Mouse (Mus musculus) lung, adult 2 months (tissue): ENCODE results near the gene Aspn. TPM values are rescaled to one million over a fixed set of nuclear protein-coding genes. Genes with fewer than 3 reads are reported as not detected.
"Not testable (repeated sequence)": the region's sequence is repeated elsewhere in the genome, so short reads cannot be mapped to it uniquely, and the experiment has no call there.

Experiments used
- DNase-seq: peaks from one replicate; pipeline ENCODE4 v3.0.0; 2022
- H3K4me1 ChIP-seq: fragments of 200-500 bp; 2 replicates; pipeline ENCODE4 v1.6.1; 2011; ENCODE audit warnings: low read length; ENCODE audit not compliant: control insufficient read depth, insufficient read depth
- H3K4me3 ChIP-seq: fragments of 200-500 bp; replicated peaks from 2 replicates; pipeline ENCODE3; 2011; ENCODE audit warnings: low read depth, mild to moderate bottlenecking, control low read depth, low read length; ENCODE audit errors: extremely low read depth
- CTCF ChIP-seq: fragments of 200-500 bp; IDR thresholded peaks from 2 replicates; pipeline ENCODE4 v1.5.1; 2011; ENCODE audit warnings: mild to moderate bottlenecking, low read length, control low read depth; ENCODE audit not compliant: insufficient read depth
- POLR2A ChIP-seq: fragments of 200-500 bp; IDR thresholded peaks from 2 replicates; pipeline ENCODE4 v1.6.1; 2011; ENCODE audit warnings: low read depth, mild to moderate bottlenecking, control low read depth, low read length, borderline replicate concordance; ENCODE audit errors: extremely low read depth
- WGBS: fragments of 180-500 bp; shearing (Covaris S2); methylation state at CpG from one replicate; pipeline ENCODE4 v1.1.7; 2018; 5-methylcytosine and 5-hydroxymethylcytosine counted together
- polyA plus RNA-seq: library from polyadenylated mRNA; depleted of rRNA; stranded (reverse); fragments of >200 nt; gene quantifications from 2 replicates; pipeline ENCODE4 v1.2.3, GENCODE M21; 2012; rRNA removed

The Aspn gene
- polyA plus RNA-seq, 1 experiment: 4.0 TPM

DNA sequence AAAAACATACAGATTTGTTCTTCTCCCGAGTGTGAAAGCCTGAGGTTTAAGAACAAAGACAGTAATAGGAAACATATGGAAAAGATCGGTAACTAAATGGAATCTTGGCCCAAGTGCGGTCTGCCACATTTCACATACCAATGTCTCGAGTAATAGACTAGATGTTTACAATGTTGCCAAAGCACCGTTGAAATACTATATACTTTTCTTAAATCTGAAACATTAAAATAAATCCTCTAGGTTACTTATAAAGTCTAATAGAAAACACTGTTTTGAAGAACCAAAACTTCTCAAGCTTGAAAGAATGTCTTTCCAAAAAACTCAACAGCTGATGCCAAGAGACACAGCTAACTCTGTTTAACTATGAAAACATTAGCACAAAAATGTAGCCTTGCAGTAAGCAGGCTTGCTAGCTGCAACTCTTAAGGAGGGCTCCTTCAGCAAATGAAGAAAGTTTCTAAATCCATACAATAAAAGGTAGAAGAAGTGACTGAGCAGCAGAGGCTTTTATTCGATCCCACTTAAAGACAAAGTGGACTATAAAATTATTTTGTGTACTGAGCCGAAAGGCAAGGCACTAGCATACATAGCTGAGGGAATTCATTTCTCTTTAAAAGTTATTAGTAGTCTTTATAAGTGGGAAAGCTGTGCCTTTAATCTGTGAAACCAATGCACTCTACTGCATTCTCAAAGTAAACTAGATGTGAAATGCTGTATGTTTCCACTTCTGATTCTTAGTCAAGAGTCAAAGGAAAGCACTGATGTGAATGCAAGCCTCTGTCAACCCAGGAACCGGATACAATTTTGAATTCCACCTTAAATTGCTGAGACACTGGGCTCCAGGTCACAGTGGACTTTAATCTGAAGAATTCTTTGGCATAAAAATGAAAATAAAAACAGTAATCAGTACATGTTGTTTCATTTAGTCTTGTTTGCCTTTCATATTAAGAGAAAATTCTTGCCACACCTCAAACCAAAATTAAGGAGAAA is 37.6 kb downstream of the Aspn start, which contains the start of gene Omd:
Gene Omd, plus strand, starts transcription at position 922 of the 990 bp plus-strand sequence.
- WGBS: 44% methylated on average over 8 of the region's 8 CpGs

DNA sequence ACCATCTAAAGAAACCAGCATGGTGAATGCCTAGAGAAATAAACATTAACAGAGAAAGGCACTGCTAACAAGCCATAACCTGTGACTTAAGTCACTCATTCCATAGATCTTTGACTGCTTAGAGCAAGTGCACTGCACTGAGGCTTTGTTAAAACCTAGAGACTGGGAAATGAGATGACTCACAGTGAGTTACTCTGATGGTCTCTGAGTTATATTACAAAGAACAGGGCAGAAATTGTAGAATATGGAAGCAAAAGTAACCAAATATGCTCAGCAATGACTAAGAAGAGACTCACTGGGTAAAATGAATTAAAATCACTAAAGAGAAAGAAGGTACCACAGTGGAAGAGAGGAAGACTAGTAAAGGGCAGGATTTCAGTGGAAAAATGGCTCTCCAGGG is 39.6 kb downstream of the Aspn start:
- no peak for TF ChIP-seq POLR2A
- no peak for TF ChIP-seq CTCF

More for the DNA sequence above, 37.6 kb downstream of the Aspn start, which contains the start of gene Omd:
- Histone ChIP-seq H3K4me3 (no peak within 1 kb of the TSS), H3K4me1 (no peaks in the 10 kb centered on the region)
- TF ChIP-seq POLR2A (no peak), CTCF (no peak)
- DNase-seq: no peak

DNA sequence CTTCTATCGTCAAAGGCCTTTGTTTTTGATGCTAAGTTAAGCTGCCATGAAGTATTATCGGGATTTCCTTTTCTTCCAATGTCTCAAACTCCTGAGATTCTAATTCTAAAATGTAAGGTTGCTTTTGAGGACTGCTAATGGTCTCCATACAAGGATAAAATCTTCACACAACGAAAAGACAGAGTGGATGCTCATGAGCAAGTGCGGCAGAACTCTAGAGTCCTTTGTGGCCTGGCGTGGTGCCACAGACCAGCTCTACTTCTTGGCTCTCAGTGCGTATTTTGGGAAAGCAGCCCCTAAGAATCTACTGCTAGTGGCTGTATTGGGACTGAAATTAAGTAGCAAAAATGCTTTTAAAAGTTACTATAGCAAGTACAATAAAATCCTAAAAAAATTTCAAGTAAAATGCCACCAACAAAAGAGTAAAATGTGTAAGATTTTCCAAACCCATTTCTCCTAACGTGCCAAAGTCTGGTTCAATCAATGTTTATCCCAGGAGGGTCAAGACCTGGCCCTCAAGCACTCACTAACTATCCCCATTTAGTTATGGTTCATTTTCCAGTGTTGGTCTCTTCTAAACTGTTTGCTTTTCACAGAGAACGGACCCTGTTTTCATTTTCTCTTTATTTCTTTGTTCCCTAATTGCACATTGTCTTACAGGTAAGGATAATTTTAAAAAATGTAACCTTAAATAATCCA is 40.2 kb downstream of the Aspn start:
- 62% methylated on average over 8 of the region's 8 CpGs for WGBS
- no peaks in the 10 kb centered on the region for H3K4me1 ChIP-seq
- DNase-seq: no peak
- no peak overlapping the region for H3K4me3 ChIP-seq
- TF ChIP-seq POLR2A (no peak), CTCF (no peak)

More for the DNA sequence above, 39.6 kb downstream of the Aspn start:
- Histone ChIP-seq H3K4me1 (no peaks in the 10 kb centered on the region), H3K4me3 (no peak overlapping the region)
- DNase-seq: no peak

DNA sequence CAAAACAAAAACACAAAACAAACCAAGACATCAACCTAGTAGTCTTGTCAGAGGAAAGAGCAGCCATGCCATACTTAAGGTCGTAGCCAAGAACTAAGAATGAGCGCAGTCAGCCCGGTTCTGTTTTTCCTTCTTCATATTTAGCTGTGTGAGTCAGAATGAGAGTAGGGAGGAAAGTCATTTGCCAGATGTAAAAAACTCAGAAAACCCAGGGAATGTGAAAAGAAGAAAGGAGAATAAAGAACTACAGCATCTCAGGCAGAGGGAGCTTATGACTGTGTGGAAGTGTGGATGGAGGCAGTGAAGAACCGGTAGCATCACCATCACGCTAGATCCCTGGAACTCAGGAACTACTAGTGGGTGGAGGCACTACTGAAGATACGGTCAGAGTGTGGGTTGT is 41.8 kb downstream of the Aspn start:
- no peak for TF ChIP-seq CTCF
- TF ChIP-seq POLR2A: no peak
- H3K4me1 ChIP-seq: no peaks in the 10 kb centered on the region
- no peak overlapping the region for H3K4me3 ChIP-seq
- DNase-seq: no peak
- 83% methylated on average over 6 of the region's 6 CpGs for WGBS

GRCm38 (mm10) chr13:49602541-49602940 is 58.3 kb downstream of the Aspn start:
- H3K4me3 ChIP-seq, DNase-seq, H3K4me1 ChIP-seq: not testable (repeated sequence)
- 93% methylated on average over 2 of the region's 2 CpGs for WGBS

DNA sequence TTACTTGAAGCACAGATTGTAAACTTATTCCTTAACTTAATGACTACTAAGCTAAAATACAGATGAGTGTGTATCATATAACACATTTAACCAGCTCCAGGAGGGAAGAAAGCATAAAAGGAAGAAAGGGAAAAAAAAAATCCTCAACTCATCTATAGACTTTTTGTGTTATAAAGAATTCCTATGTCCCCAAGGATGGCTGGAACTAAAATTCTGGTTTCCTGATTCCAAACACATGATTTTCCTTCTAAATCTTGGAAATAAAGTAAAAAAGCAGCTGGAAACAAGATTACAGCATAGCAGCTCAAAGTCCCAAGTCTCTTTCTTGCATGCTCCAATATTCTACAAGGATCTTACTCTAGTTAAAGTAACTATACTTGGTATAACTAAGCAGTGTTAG is 59.4 kb downstream of the Aspn start:
- no peak for DNase-seq
- TF ChIP-seq POLR2A: no peak
- no peaks in the 10 kb centered on the region for H3K4me1 ChIP-seq
- no peak overlapping the region for H3K4me3 ChIP-seq

DNA sequence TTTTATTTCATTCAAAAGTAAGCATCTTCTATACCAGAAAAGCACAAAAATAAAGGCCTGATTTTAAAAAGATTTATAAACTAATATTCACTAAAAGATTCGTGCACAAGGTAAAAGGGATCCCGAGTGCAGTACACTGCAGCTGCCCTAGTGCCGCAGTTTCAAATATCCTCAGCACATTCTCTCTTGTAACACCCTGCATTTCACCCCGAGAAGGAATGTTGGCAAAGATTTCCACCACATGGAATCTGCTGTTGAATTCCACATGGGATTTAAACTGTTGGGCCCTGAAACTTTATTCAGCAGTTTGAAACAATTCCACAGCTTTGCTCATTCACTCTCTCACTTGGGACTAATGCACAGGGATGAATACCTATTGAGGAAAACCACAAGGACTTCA is 63.5 kb downstream of the Aspn start, which contains the start of gene Ogn:
Gene Ogn, plus strand, starts transcription at position 333 of the 400 bp plus-strand sequence.
- H3K4me1 ChIP-seq: no peaks in the 10 kb centered on the region
- WGBS: 64% methylated on average over 4 of the region's 4 CpGs
- DNase-seq: no peak
- no peak for TF ChIP-seq CTCF
- H3K4me3 ChIP-seq: peak within 1 kb of the TSS; percentile 48

GRCm38 (mm10) chr13:49608589-49609322 is 64.5 kb downstream of the Aspn start:
- no peak for TF ChIP-seq CTCF
- TF ChIP-seq POLR2A: no peak
- DNase-seq: no peak
- Histone ChIP-seq H3K4me1 (no peaks in the 10 kb centered on the region), H3K4me3 (peak overlapping the region; percentile 48)
- WGBS: 69% methylated on average over 4 of the region's 4 CpGs

DNA sequence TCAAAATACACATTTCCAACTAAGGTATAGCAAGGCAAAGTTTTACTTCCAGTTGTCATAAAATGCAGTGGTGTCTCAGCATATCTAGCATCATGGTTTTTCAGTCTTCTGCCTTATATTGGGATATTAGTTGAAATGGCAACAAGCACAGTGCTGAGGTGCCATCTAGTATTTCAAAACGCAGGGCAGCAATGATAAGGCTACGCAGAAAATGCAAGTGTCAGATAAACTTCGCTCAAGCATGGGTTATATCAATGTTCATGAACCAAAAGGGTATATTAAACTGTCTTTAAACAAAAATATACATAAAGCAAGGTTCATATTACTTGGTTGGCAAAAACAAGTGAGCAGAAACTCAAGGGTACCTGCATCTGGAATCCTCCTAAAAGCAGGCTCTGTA is 72.8 kb downstream of the Aspn start:
- TF ChIP-seq POLR2A (no peak), CTCF (no peak)
- H3K4me3 ChIP-seq: no peak overlapping the region
- DNase-seq: no peak
- WGBS: 81% methylated on average over 3 of the region's 3 CpGs
- H3K4me1 ChIP-seq: no peaks in the 10 kb centered on the region

Other genes with a start within 250 kb of the Aspn start
- 2.8 and 4.1 TPM in 2 replicates for gene Fgd3, start 224.1 kb upstream of the Aspn start, polyA plus RNA-seq
- gene Bicd2, start 202.9 kb upstream of the Aspn start, polyA plus RNA-seq: 53.3 and 63.2 TPM in 2 replicates
- 4.9 and 7.3 TPM in 2 replicates for gene Ippk, start 123.2 kb upstream of the Aspn start, polyA plus RNA-seq
- not detected in 2 replicates for gene Tes3-ps, start 51.1 kb upstream of the Aspn start, polyA plus RNA-seq
- gene Ecm2, start 39.6 kb upstream of the Aspn start, polyA plus RNA-seq: 3.1 and 7.5 TPM in 2 replicates
- 0.23 and 0.73 TPM in 2 replicates for gene Omd, start 38.0 kb downstream of the Aspn start, polyA plus RNA-seq
- gene Ogn, start 63.6 kb downstream of the Aspn start, polyA plus RNA-seq: 28.7 and 53.1 TPM in 2 replicates
- 0.28 TPM in 1 of 2 replicates, not detected in the other for gene Cenpp, start 108.3 kb downstream of the Aspn start, polyA plus RNA-seq
- 0.81 and 1.4 TPM in 2 replicates for gene Nol8, start 108.6 kb downstream of the Aspn start, polyA plus RNA-seq
- gene Iars, start 137.7 kb downstream of the Aspn start, polyA plus RNA-seq: 10.4 and 17.4 TPM in 2 replicates